Mouse (Mus musculus) ES-Bruce4 (cell line): ENCODE data around the gene Prrx2. TPM values are rescaled to one million over a fixed set of nuclear protein-coding genes. Genes with fewer than 3 reads are reported as not detected.

Experiments
- H3K27ac ChIP-seq: 2 replicates; pipeline ENCODE4 v1.5.1; 2012; ENCODE audit warnings: low read length, inconsistent platforms; ENCODE audit not compliant: insufficient read depth
- H3K27me3 ChIP-seq: 2 replicates; pipeline ENCODE4 v1.6.1; 2012; ENCODE audit warnings: mild to moderate bottlenecking, low read length, inconsistent platforms; ENCODE audit not compliant: control insufficient read depth, poor library complexity, insufficient read depth, severe bottlenecking
- H3K36me3 ChIP-seq: 2 replicates; pipeline ENCODE4 v1.6.1; 2012; ENCODE audit warnings: inconsistent platforms, mild to moderate bottlenecking, low read length, moderate library complexity; ENCODE audit not compliant: control insufficient read depth, poor library complexity, insufficient read depth, severe bottlenecking
- H3K4me1 ChIP-seq: one replicate; pipeline ENCODE4 v1.8.1; 2011; ENCODE audit warnings: low read length; ENCODE audit not compliant: control insufficient read depth, insufficient read depth
- H3K4me3 ChIP-seq: 2 replicates; pipeline ENCODE4 v1.5.1; 2011; ENCODE audit warnings: low read depth, mild to moderate bottlenecking, low read length
- H3K9ac ChIP-seq: 2 replicates; pipeline ENCODE4 v1.6.1; 2012; ENCODE audit warnings: low read depth, mild to moderate bottlenecking, inconsistent platforms; ENCODE audit not compliant: poor library complexity, severe bottlenecking
- H3K9me3 ChIP-seq: replicated peaks from 2 replicates; pipeline ENCODE4 v1.6.1; 2012; ENCODE audit warnings: mild to moderate bottlenecking, low read length, inconsistent platforms; ENCODE audit not compliant: control insufficient read depth, poor library complexity, insufficient read depth, severe bottlenecking
- CTCF ChIP-seq: IDR thresholded peaks from one replicate; pipeline ENCODE4 v1.8.1; 2011; ENCODE audit warnings: low read depth, low read length
- EP300 ChIP-seq: IDR thresholded peaks from 2 replicates; pipeline ENCODE4 v1.6.1; 2011; ENCODE audit warnings: low read depth, low read length; ENCODE audit not compliant: insufficient read depth
- POLR2A ChIP-seq: IDR thresholded peaks from one replicate; pipeline ENCODE4 v1.8.1; 2011; ENCODE audit warnings: low read length; ENCODE audit not compliant: insufficient read depth
- polyA plus RNA-seq: library from polyadenylated mRNA; stranded (reverse); fragments of >200 nt; gene quantifications from 2 replicates; pipeline ENCODE4 v1.2.4, GENCODE M21; 2011; ENCODE audit warnings: low read depth; ENCODE audit not compliant: missing spikeins, insufficient read depth, insufficient read length

The Prrx2 gene
- polyA plus RNA-seq, 1 experiment, result 6.5 TPM

GRCm38 (mm10) chr2:30881215-30881614, 46.4 kb downstream of the Prrx2 start:
- Histone ChIP-seq H3K36me3 (no peaks in the 10 kb centered on the region), H3K9me3 (no peaks in the 10 kb centered on the region), H3K9ac (no peak overlapping the region), H3K4me1 (no peaks in the 10 kb centered on the region), H3K27ac (no peak overlapping the region), H3K4me3 (no peak overlapping the region), H3K27me3 (no peaks in the 10 kb centered on the region)
- TF ChIP-seq CTCF (no peak), EP300 (no peak), POLR2A (no peak)

DNA sequence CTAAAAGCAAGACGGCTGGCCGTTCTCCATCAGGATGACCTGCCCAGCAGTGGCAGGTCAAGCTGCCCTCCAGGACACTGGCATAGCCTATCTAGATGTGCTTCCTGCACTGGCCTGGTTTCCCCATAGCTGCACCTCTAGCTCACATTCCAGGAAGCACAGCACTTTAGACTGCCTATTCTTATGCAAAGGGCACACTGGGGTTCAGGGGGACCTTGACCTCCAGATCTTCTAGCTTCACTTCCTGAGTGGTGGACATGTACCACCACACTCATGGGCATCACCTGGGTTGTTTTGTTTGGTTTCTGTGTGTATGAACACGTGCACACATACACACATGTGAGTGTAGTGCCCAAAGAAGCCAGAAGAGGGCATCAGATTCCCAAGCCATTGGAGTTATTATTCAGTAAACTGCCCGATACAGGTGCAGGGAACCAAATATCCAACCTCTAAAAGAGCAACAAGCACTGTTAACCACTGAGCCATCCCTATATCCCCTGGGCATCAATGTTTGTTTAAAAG, 50.1 kb downstream of the Prrx2 start:
- Histone ChIP-seq H3K27me3 (no peaks in the 10 kb centered on the region), H3K4me3 (no peak overlapping the region), H3K27ac (no peak overlapping the region), H3K9me3 (no peaks in the 10 kb centered on the region), H3K4me1 (no peaks in the 10 kb centered on the region), H3K36me3 (no peaks in the 10 kb centered on the region), H3K9ac (no peak overlapping the region)
- no peak for TF ChIP-seq POLR2A
- TF ChIP-seq EP300, result 0 out of 2 replicates have a peak, but pooled peaks have one; percentile 14
- no peak for TF ChIP-seq CTCF

GRCm38 (mm10) chr2:30885453-30886163, 50.8 kb downstream of the Prrx2 start:
- Histone ChIP-seq H3K4me1 (no peaks in the 10 kb centered on the region), H3K9ac (no peak overlapping the region), H3K27ac (no peak overlapping the region), H3K9me3 (no peaks in the 10 kb centered on the region), H3K4me3 (no peak overlapping the region), H3K27me3 (no peaks in the 10 kb centered on the region), H3K36me3 (no peaks in the 10 kb centered on the region)
- peak; percentile 47 for TF ChIP-seq CTCF
- TF ChIP-seq POLR2A, result no peak
- TF ChIP-seq EP300, result no peak

- TF ChIP-seq CTCF (peak; percentile 67), POLR2A (no peak), EP300 (no peak)
- no peak overlapping the region for H3K9ac ChIP-seq
Observed at GRCm38 (mm10) chr2:30891002-30891401, 56.2 kb downstream of the Prrx2 start.

DNA sequence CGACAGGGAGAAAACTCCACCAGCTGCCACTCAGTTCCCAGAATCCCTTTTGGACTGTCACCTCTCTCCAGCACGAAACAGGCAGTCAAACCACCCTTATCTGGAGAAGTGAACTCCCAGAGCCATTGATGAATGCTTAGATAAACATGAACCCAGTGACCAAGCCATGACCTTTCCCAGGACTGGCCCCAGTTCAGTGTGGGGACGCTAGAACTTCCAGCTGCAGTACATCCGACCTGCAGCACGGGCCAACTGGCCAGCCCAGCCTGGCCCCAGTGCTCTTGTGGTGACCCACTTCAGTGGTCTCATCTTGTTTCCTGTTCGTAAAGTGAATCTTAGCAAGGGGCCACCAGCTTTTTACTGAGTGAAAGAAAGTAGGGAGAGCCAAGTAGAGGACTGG, 58.6 kb downstream of the Prrx2 start:
- Histone ChIP-seq H3K27ac (no peak overlapping the region), H3K27me3 (no peaks in the 10 kb centered on the region), H3K9ac (no peak overlapping the region), H3K4me3 (no peak overlapping the region), H3K36me3 (no peaks in the 10 kb centered on the region), H3K4me1 (no peaks in the 10 kb centered on the region), H3K9me3 (no peaks in the 10 kb centered on the region)
- TF ChIP-seq POLR2A (no peak), EP300 (no peak), CTCF (no peak)

More at GRCm38 (mm10) chr2:30891002-30891401, 56.2 kb downstream of the Prrx2 start:
- H3K27ac ChIP-seq, result no peak overlapping the region
- H3K9me3 ChIP-seq, result no peaks in the 10 kb centered on the region
- no peaks in the 10 kb centered on the region for H3K4me1 ChIP-seq
- no peak overlapping the region for H3K4me3 ChIP-seq
- H3K36me3 ChIP-seq, result no peaks in the 10 kb centered on the region
- H3K27me3 ChIP-seq, result no peaks in the 10 kb centered on the region

- Histone ChIP-seq H3K9ac (no peak overlapping the region), H3K9me3 (no peaks in the 10 kb centered on the region), H3K27me3 (no peaks in the 10 kb centered on the region), H3K4me3 (no peak overlapping the region), H3K27ac (no peak overlapping the region), H3K4me1 (no peaks in the 10 kb centered on the region), H3K36me3 (no peaks in the 10 kb centered on the region)
- TF ChIP-seq EP300, result no peak
Observed at GRCm38 (mm10) chr2:30893946-30894345, 59.2 kb downstream of the Prrx2 start.
